Mouse (Mus musculus): ENCODE measurements around the gene Slc41a3. TPM values are rescaled to one million over a fixed set of nuclear protein-coding genes. Genes with fewer than 3 reads are reported as not detected.

Slc41a3 gene
- polyA plus RNA-seq, 1 experiment from 2014 or later, result 5.2 TPM

DNA sequence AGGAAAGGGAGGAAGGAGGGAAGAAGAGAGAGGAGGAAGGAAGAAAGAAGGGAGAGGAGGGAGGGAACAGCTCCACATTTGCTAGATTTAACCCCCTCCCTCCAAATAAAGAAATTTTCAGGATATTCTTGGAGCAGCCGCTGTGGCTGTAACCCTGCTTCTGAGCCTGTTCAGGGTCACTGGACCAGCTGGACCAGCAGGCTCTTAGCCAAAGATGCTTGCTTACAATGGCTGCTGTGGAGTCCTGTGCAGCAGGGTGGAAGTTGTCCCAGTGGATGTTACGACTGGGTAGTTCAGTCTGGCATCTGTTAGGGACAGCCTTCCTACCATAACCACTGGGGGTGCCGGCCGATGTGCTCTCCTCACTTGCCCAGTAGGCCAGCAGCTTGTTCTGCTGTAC, 35.8 kb upstream of the Slc41a3 start:
- Histone ChIP-seq H3K9ac (no peak overlapping the region), H3K36me3 (no peaks in the 10 kb centered on the region), H3K9me3 (no peaks in the 10 kb centered on the region), H3K27me3 (no peaks in the 10 kb centered on the region), H3K4me2 (no peak overlapping the region), H3K4me3 (no peak overlapping the region), H3K4me1 (no peaks in the 10 kb centered on the region), H3K27ac (no peak overlapping the region)
- WGBS, result 76% methylated on average over 4 of the region's 4 CpGs
- no peak for ATAC-seq (ENCODE audit: borderline replicate concordance, extremely low read depth, low FRiP score, low TSS enrichment)

DNA sequence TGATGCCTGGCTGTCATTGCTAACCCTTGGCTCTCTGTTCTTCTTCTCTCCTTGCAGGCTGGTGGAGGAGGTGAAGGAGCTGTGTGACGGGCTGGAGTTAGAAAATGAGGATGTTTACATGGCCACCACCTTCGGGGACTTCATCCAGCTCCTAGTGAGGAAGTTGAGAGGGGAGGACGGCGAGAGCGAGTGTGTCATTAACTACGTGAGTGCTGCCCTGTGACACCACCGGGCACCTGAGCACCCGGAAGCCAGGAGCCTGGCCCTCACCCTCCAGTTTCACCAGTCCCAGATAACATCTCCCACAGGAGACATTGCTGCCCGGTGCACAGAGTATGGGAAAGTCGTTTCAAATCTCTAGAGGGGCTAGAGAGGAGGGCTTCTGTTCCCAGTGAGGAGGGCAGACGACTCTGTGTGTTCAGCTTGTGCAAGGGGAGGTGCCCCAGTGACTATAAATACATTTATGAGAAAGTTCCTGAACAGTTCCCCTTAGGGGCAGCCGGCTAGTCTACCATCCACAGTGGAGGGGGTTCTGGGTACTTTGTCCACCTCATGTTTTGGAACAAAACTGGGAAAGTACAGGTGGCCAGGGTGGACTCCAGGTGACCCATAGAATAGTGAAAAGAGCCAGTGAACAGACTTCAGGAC, 34.7 kb upstream of the Slc41a3 start:
- Histone ChIP-seq H3K9ac (no peak overlapping the region), H3K9me3 (no peaks in the 10 kb centered on the region), H3K27me3 (no peaks in the 10 kb centered on the region), H3K4me1 (no peaks in the 10 kb centered on the region), H3K4me2 (no peak overlapping the region), H3K36me3 (no peaks in the 10 kb centered on the region), H3K4me3 (no peak overlapping the region), H3K27ac (no peak overlapping the region)
- no peak for ATAC-seq (ENCODE audit: borderline replicate concordance, extremely low read depth, low FRiP score, low TSS enrichment)
- WGBS, result 35% methylated on average over 12 of the region's 12 CpGs

DNA sequence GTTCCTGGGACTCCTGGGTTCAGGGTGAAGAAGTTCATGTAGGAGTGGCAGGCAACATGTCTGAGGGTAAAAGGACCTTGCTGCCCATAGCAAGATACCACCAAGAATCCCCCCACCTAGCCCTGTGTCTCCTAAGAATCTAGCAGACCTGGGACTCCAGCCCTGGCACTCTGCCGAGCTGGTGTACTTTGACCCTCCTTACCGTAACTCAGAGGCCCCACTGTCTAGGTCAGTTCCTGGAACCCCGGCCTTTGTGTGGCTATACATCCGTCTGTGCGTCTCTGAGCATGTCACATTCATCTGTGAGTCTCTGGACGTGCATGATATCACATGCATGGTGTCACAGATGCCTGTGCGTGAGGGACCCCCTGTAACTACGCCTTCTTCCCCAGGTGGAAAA, 34.1 kb upstream of the Slc41a3 start:
- ATAC-seq (ENCODE audit: borderline replicate concordance, extremely low read depth, low FRiP score, low TSS enrichment), result no peak
- Histone ChIP-seq H3K27ac (no peak overlapping the region), H3K9me3 (no peaks in the 10 kb centered on the region), H3K4me3 (no peak overlapping the region), H3K9ac (no peak overlapping the region), H3K4me1 (no peaks in the 10 kb centered on the region), H3K36me3 (no peaks in the 10 kb centered on the region), H3K4me2 (no peak overlapping the region), H3K27me3 (no peaks in the 10 kb centered on the region)
- 66% methylated on average over 8 of the region's 8 CpGs for WGBS

DNA sequence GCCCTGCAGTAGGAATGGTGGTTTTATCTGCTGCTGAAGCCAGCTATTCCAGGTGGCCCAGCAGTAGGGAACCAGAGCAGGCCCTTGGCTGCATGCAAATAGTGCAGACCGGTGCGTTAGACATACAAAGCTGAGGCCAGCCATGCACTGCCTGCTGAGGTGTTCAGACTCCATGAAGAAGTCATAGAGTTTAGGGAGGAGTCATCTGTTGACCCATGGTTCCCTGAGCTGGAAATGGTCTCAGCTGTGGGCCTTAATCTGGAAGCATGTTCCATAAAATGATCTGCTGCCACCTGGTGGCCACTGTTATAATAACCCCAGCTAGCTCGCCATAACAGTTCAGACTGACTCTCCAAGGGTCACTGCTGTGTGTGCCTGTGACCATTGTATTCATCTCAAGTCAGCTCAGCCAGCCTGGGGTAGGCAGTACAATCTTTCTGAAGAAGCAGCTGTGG, 29.2 kb upstream of the Slc41a3 start:
- ATAC-seq (ENCODE audit: borderline replicate concordance, extremely low read depth, low FRiP score, low TSS enrichment), result peak; percentile 20; the same call in 1 of the 2 replicates
- no peak overlapping the region for H3K4me3 ChIP-seq
- 30% methylated on average over 3 of the region's 3 CpGs for WGBS

DNA sequence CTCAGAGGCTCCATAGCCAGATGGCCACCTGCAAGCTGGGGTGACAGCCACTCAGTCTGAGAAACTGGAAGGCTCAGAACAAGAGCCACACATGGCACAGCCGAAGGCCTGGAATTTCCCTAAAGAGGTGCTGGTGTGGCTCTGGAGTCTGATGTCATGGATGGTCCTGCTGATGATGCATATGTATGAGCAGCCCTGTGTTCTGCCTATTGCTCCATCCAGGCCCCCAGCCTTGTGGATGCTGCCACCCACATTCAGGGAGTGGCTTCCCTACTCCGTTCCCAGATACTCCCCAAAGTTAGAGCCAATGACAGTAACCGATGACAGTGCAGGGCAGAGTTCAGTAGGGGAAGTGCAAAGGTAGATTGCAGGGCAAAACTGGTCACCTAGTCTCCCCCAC, 26.4 kb upstream of the Slc41a3 start:
- 0 out of 2 replicates have a peak, but pooled peaks have one; percentile 13 for ATAC-seq (ENCODE audit: borderline replicate concordance, extremely low read depth, low FRiP score, low TSS enrichment)
- H3K9ac ChIP-seq, result no peak overlapping the region
- H3K27me3 ChIP-seq, result no peaks in the 10 kb centered on the region
- H3K36me3 ChIP-seq, result no peaks in the 10 kb centered on the region
- no peak overlapping the region for H3K4me2 ChIP-seq
- no peaks in the 10 kb centered on the region for H3K4me1 ChIP-seq
- no peak overlapping the region for H3K27ac ChIP-seq
- 48% methylated on average over 3 of the region's 3 CpGs for WGBS
- no peaks in the 10 kb centered on the region for H3K9me3 ChIP-seq
- H3K4me3 ChIP-seq, result no peak overlapping the region

More for the DNA sequence above, 29.2 kb upstream of the Slc41a3 start:
- H3K27me3 ChIP-seq, result no peaks in the 10 kb centered on the region
- H3K9me3 ChIP-seq, result no peaks in the 10 kb centered on the region
- no peaks in the 10 kb centered on the region for H3K36me3 ChIP-seq
- H3K9ac ChIP-seq, result no peak overlapping the region
- H3K4me1 ChIP-seq, result no peaks in the 10 kb centered on the region
- H3K27ac ChIP-seq, result no peak overlapping the region
- H3K4me2 ChIP-seq, result no peak overlapping the region

DNA sequence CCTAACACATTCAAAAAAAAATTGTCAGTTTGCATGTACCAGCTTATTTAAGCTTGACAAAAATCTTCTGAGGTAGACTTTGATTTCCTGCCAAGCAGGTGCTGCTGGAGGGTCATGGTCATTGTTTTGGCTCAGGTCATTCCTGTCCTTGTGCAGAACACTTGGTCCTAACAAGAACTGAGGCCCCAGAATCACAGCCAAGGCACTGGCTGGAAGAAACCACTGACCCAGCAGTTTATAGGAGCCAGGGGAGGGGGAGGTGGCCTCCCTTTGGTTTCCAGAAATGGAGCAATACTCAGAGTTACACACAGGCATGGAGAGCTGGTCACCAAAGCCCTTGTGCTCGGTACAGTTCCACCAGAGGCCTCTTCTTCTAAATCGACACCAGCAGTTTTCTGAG, 22.2 kb upstream of the Slc41a3 start:
- no peak overlapping the region for H3K9ac ChIP-seq
- no peaks in the 10 kb centered on the region for H3K4me1 ChIP-seq
- no peaks in the 10 kb centered on the region for H3K36me3 ChIP-seq
- ATAC-seq (ENCODE audit: borderline replicate concordance, extremely low read depth, low FRiP score, low TSS enrichment), result no peak
- no peak overlapping the region for H3K27ac ChIP-seq
- no peaks in the 10 kb centered on the region for H3K9me3 ChIP-seq
- H3K4me2 ChIP-seq, result no peak overlapping the region
- no peak overlapping the region for H3K4me3 ChIP-seq
- H3K27me3 ChIP-seq, result no peaks in the 10 kb centered on the region
- 73% methylated on average over 2 of the region's 2 CpGs for WGBS

DNA sequence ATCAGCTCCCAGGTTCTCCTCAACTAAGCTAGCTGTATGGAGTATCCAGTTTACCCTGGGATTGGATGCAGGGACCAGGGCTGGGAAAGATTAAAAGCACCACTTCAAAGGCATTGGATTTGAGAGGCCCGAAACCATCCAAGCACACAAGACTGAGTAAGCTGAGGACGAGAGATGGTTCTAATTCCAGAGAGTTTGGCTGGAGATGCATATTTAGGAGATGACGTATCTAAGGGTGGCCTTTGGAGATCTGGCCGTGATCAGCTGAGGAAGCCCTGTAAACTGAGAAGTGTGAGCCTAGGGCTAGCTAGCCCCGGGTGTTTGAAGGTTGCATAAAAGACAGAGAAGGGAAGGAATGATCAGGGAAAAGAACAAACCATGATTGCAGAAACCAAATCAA, 16.4 kb upstream of the Slc41a3 start:
- no peaks in the 10 kb centered on the region for H3K27me3 ChIP-seq
- 0 out of 2 replicates have a peak, but pooled peaks cover 5% of the 10 kb centered on the region for H3K4me1 ChIP-seq
- H3K27ac ChIP-seq, result no peak overlapping the region
- H3K4me2 ChIP-seq, result no peak overlapping the region
- H3K9me3 ChIP-seq, result no peaks in the 10 kb centered on the region
- no peaks in the 10 kb centered on the region for H3K36me3 ChIP-seq
- 45% methylated on average over 5 of the region's 5 CpGs for WGBS
- ATAC-seq (ENCODE audit: borderline replicate concordance, extremely low read depth, low FRiP score, low TSS enrichment), result no peak
- H3K9ac ChIP-seq, result no peak overlapping the region
- no peak overlapping the region for H3K4me3 ChIP-seq

DNA sequence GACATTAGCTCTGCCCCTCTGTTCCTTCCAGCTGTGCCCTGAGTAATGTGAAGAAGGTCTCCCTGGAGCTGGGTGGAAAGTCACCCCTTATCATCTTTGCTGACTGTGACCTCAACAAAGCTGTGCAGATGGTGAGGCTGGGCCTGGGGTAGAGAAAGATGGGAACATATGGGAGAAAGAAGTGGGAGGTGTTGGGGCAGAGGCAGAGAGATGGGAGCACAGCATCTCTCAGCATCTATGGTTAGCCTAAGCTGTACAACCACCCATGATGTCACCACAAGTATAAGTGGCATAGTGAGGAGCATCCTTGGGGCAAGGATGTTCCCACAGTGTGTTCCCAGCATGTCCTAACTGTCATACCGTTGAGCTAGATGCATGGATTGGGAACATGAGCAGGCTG, 13.8 kb upstream of the Slc41a3 start:
- Histone ChIP-seq H3K4me3 (no peak overlapping the region), H3K27ac (no peak overlapping the region), H3K36me3 (no peaks in the 10 kb centered on the region), H3K4me1 (0 out of 2 replicates have a peak, but pooled peaks cover 5% of the 10 kb centered on the region), H3K9ac (no peak overlapping the region), H3K27me3 (no peaks in the 10 kb centered on the region), H3K4me2 (no peak overlapping the region), H3K9me3 (no peaks in the 10 kb centered on the region)
- WGBS, result 76% methylated on average over 1 of the region's 1 CpGs
- no peak for ATAC-seq (ENCODE audit: borderline replicate concordance, extremely low read depth, low FRiP score, low TSS enrichment)

DNA sequence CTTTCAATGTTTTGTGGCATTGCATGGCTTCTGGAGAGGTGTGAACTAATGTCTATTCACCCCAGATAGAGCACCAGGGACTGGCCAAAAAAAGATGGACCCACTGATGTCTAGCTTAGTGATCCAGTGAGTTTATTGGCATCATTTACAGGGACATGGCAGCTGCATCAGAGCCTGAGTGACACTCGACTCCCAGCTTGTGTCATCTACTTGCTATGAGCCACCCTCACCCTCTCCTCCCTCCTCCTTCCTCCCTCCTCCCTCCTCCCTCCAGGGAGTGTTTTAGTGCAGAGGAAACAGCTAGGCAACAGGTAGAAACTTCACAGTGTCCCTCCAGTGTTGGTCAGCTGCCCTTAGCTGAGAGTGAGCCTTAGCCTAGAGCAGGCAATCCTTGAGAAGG, 9.6 kb upstream of the Slc41a3 start:
- H3K9me3 ChIP-seq, result no peaks in the 10 kb centered on the region
- H3K36me3 ChIP-seq, result no peaks in the 10 kb centered on the region
- H3K4me2 ChIP-seq, result no peak overlapping the region
- no peak for ATAC-seq (ENCODE audit: borderline replicate concordance, extremely low read depth, low FRiP score, low TSS enrichment)
- H3K4me1 ChIP-seq, result 0 out of 2 replicates have a peak, but pooled peaks cover 5% of the 10 kb centered on the region
- no peak overlapping the region for H3K27ac ChIP-seq
- H3K27me3 ChIP-seq, result no peaks in the 10 kb centered on the region
- WGBS, result 68% methylated on average over 1 of the region's 1 CpGs
- H3K4me3 ChIP-seq, result no peak overlapping the region
- H3K9ac ChIP-seq, result no peak overlapping the region

DNA sequence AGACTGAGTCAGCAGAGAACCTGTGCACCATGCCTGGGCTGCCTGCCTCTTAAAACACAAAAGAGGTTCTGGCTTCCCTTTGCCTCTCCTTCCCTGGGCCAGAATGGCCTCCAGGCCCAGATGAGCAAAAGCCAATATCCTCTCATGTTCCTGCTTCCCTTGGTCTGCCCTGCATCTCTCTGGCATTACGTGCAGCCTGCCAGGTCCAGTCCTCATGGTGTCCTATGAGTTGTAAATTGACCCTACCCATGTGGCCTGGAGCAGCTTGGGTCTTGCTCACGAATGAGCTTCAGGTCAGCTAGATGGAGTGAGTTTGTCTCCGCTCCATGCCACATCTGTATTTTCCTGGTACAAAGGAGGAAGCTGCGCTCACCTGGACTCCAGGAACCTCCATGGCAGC, 7.5 kb upstream of the Slc41a3 start:
- WGBS, result 84% methylated on average over 4 of the region's 4 CpGs
- Histone ChIP-seq H3K9me3 (no peaks in the 10 kb centered on the region), H3K4me1 (0 out of 2 replicates have a peak, but pooled peaks cover 5% of the 10 kb centered on the region), H3K9ac (no peak overlapping the region), H3K4me3 (no peak overlapping the region), H3K36me3 (no peaks in the 10 kb centered on the region), H3K27ac (no peak overlapping the region), H3K4me2 (no peak overlapping the region), H3K27me3 (no peaks in the 10 kb centered on the region)
- no peak for ATAC-seq (ENCODE audit: borderline replicate concordance, extremely low read depth, low FRiP score, low TSS enrichment)

DNA sequence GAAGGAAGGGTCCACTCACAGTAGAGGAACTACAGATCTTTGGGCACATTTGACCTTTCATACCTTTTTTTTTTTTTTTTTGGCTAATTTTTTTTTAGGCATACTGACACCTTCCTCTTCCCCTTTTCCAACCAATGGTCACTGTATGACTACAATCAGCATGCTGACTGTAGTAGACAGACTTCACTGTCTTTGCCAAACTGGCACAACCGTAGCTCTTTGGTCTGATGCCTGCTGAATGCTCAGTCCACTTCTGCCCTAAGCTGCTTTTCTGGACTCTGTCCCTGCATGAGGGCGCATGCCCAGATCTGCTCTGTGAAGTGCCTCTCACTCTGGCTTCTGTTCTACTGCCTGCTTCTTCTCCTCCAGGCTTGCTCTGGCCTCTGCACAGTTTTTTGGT, 6.9 kb upstream of the Slc41a3 start:
- Histone ChIP-seq H3K9ac (no peak overlapping the region), H3K4me2 (no peak overlapping the region), H3K36me3 (no peaks in the 10 kb centered on the region), H3K27ac (no peak overlapping the region), H3K9me3 (no peaks in the 10 kb centered on the region), H3K4me1 (0 out of 2 replicates have a peak, but pooled peaks cover under 1% of the 10 kb centered on the region), H3K27me3 (no peaks in the 10 kb centered on the region), H3K4me3 (no peak overlapping the region)
- 86% methylated on average over 2 of the region's 2 CpGs for WGBS
- no peak for ATAC-seq (ENCODE audit: borderline replicate concordance, extremely low read depth, low FRiP score, low TSS enrichment)

DNA sequence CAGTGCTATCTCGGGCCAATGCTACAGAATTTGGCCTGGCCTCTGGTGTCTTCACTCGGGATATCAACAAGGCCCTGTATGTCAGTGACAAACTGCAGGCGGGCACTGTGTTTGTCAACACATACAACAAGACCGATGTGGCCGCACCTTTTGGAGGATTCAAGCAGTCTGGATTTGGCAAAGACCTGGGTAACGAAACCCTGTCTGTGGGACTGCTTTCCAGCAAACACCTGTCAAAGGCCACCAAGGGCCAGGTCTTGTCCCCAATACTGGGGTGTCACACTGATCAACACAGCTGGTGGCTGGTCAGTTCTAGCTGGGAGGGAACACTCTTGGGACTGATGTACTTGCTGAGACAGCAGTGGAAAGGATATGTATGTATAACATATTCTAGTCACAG, 6.3 kb upstream of the Slc41a3 start:
- no peaks in the 10 kb centered on the region for H3K36me3 ChIP-seq
- no peak overlapping the region for H3K27ac ChIP-seq
- H3K4me3 ChIP-seq, result no peak overlapping the region
- no peaks in the 10 kb centered on the region for H3K4me1 ChIP-seq
- 75% methylated on average over 6 of the region's 6 CpGs for WGBS
- H3K27me3 ChIP-seq, result no peaks in the 10 kb centered on the region
- H3K9ac ChIP-seq, result no peak overlapping the region
- H3K9me3 ChIP-seq, result no peaks in the 10 kb centered on the region
- ATAC-seq (ENCODE audit: borderline replicate concordance, extremely low read depth, low FRiP score, low TSS enrichment), result no peak
- no peak overlapping the region for H3K4me2 ChIP-seq

DNA sequence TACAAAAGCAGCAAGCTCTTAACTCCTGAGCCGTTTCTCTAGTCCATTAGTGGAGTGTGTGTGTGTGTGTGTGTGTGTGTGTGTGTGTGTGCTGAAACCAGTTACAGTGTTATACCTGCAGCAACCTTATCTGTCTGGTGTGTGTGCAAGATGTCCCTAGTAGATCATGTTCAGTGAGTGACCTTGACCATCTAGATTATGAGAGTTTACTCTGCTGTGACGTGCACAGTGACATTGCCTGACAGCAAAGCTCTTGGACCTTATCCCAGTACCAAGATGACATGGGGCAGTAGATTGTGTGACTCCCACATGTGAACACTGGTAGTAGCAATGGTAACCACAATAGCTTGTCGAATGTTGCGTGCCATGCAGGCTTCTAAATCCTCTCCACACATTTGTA, 4.2 kb upstream of the Slc41a3 start:
- H3K9me3 ChIP-seq, result no peaks in the 10 kb centered on the region
- WGBS, result 64% methylated on average over 4 of the region's 4 CpGs
- H3K27ac ChIP-seq, result no peak overlapping the region
- no peak overlapping the region for H3K4me2 ChIP-seq
- H3K9ac ChIP-seq, result no peak overlapping the region
- H3K36me3 ChIP-seq, result no peaks in the 10 kb centered on the region
- ATAC-seq (ENCODE audit: borderline replicate concordance, extremely low read depth, low FRiP score, low TSS enrichment), result no peak
- H3K4me3 ChIP-seq, result no peak overlapping the region
- H3K4me1 ChIP-seq, result peaks cover 5% of the 10 kb centered on the region
- H3K27me3 ChIP-seq, result no peaks in the 10 kb centered on the region
